Mouse (Mus musculus): ENCODE results near the gene Gm36028.

Gene Gm36028

GRCm38 (mm10) chr16:37857495-37857894 is 3.5 kb downstream of the Gm36028 start:
- DNase-seq, result no peak

GRCm38 (mm10) chr16:37856327-37856726 is 4.6 kb downstream of the Gm36028 start:
- DNase-seq, result no peak

- DNase-seq, result no peak
These were observed 5.4 kb downstream of the Gm36028 start for GRCm38 (mm10) chr16:37855583-37855982.

- DNase-seq, result no peak
These were observed 6.4 kb downstream of the Gm36028 start for GRCm38 (mm10) chr16:37854593-37854992.

- DNase-seq, result no peak
These were observed 6.9 kb downstream of the Gm36028 start for GRCm38 (mm10) chr16:37854054-37854453.

- DNase-seq, result no peak
These were observed 7.7 kb downstream of the Gm36028 start for GRCm38 (mm10) chr16:37853279-37853678.

- DNase-seq, result peak; percentile 81
These were observed 9.6 kb downstream of the Gm36028 start for GRCm38 (mm10) chr16:37851366-37851765.

GRCm38 (mm10) chr16:37847081-37847480 is 13.9 kb downstream of the Gm36028 start:
- no peak for DNase-seq

- no peak for DNase-seq
These were observed 15.6 kb downstream of the Gm36028 start for GRCm38 (mm10) chr16:37845202-37845925.

GRCm38 (mm10) chr16:37843740-37844139 is 17.2 kb downstream of the Gm36028 start:
- no peak for DNase-seq

GRCm38 (mm10) chr16:37842439-37842838 is 18.5 kb downstream of the Gm36028 start:
- DNase-seq, result no peak

- no peak for DNase-seq
These were observed 23.4 kb downstream of the Gm36028 start for GRCm38 (mm10) chr16:37837571-37837970.

- DNase-seq, result no peak
These were observed 29.9 kb downstream of the Gm36028 start for GRCm38 (mm10) chr16:37831041-37831440.

- DNase-seq, result no peak
These were observed 34.7 kb downstream of the Gm36028 start for GRCm38 (mm10) chr16:37826286-37826685.

- no peak for DNase-seq
These were observed 36.0 kb downstream of the Gm36028 start for GRCm38 (mm10) chr16:37824778-37825505.

GRCm38 (mm10) chr16:37823949-37824348 is 37.0 kb downstream of the Gm36028 start:
- no peak for DNase-seq

- no peak for DNase-seq
These were observed 43.0 kb downstream of the Gm36028 start for GRCm38 (mm10) chr16:37817986-37818385.

- peak; percentile 86 for DNase-seq
These were observed 46.5 kb downstream of the Gm36028 start for GRCm38 (mm10) chr16:37814383-37814971.

GRCm38 (mm10) chr16:37813691-37814382 is 47.1 kb downstream of the Gm36028 start:
- no peak for DNase-seq

GRCm38 (mm10) chr16:37812474-37812886 is 48.5 kb downstream of the Gm36028 start:
- DNase-seq, result peak; percentile 54

GRCm38 (mm10) chr16:37811874-37812273 is 49.1 kb downstream of the Gm36028 start:
- DNase-seq, result no peak

- no peak for DNase-seq
These were observed 51.3 kb downstream of the Gm36028 start for GRCm38 (mm10) chr16:37809623-37809992.

All from embryo, embryonic 11 days (tissue).